Mouse (Mus musculus) bone marrow, adult 2 months (tissue): ENCODE measurements around the gene Olfr453.

Experiments used
- CTCF ChIP-seq: fragments of 200-500 bp; IDR thresholded peaks from 2 replicates; pipeline ENCODE4 v1.5.1; 2011; ENCODE audit warnings: low read length, control low read depth; ENCODE audit not compliant: control insufficient read depth, insufficient read depth
- POLR2A ChIP-seq: fragments of 200-500 bp; IDR thresholded peaks from 2 replicates; pipeline ENCODE4 v1.6.1; 2011; ENCODE audit warnings: low read depth, mild to moderate bottlenecking, control low read depth, low read length, borderline replicate concordance; ENCODE audit not compliant: control insufficient read depth

GRCm38 (mm10) chr6:42689761-42690160 lies 49.4 kb upstream of the Olfr453 start:
- TF ChIP-seq CTCF, result no peak
- no peak for TF ChIP-seq POLR2A
